Mouse (Mus musculus) liver, postnatal 0 days (tissue): ENCODE data around the gene Dis3.

ENCODE experiments used
- CTCF ChIP-seq: sonication (generic); IDR thresholded peaks from 2 replicates; pipeline ENCODE4 v1.5.1; 2016; ENCODE audit warnings: antibody characterized with exemption, low read depth
- EP300 ChIP-seq: IDR thresholded peaks from 2 replicates; pipeline ENCODE4 v1.6.1; 2016; ENCODE audit warnings: antibody characterized with exemption, low read depth, mild to moderate bottlenecking

- TF ChIP-seq CTCF (no peak), EP300 (no peak)
These were observed 507 bp upstream of the Dis3 start for GRCm38 (mm10) chr14:99099967-99100587.
